Mouse (Mus musculus) lung, embryonic 16.5 days (tissue): ENCODE measurements around the gene Spindoc. TPM values are rescaled to one million over a fixed set of nuclear protein-coding genes. Genes with fewer than 3 reads are reported as not detected.
A peak's percentile ranks its signal among the peaks of the same experiment; 100 is the strongest.

ENCODE experiments used
- ATAC-seq: fragments of 200-750 bp; cut with Nextera tagmentation; 2 replicates; pipeline ENCODE4 v1.8.0; 2017; ENCODE audit warnings: low read depth, mild to moderate bottlenecking, moderate library complexity
- H3K27ac ChIP-seq: fragments of 300-500 bp; sonication (generic); 2 replicates; pipeline ENCODE4 v1.5.1; 2014; ENCODE audit warnings: mild to moderate bottlenecking, control low read depth, low read length
- H3K27me3 ChIP-seq: fragments of 300-500 bp; sonication (generic); 2 replicates; pipeline ENCODE4 v1.6.1; 2014; ENCODE audit warnings: low read depth, low read length, mixed read lengths; ENCODE audit not compliant: control insufficient read depth, insufficient read depth
- H3K36me3 ChIP-seq: fragments of 300-500 bp; sonication (generic); 2 replicates; pipeline ENCODE4 v1.6.1; 2014; ENCODE audit warnings: low read length; ENCODE audit not compliant: control insufficient read depth, insufficient read depth
- H3K4me1 ChIP-seq: fragments of 300-500 bp; sonication (generic); replicated peaks from 2 replicates; pipeline ENCODE4 v1.6.1; 2014; ENCODE audit warnings: low read length, mixed read lengths; ENCODE audit not compliant: control insufficient read depth, insufficient read depth
- H3K4me2 ChIP-seq: fragments of 300-500 bp; sonication (generic); 2 replicates; pipeline ENCODE4 v1.6.1; 2014; ENCODE audit warnings: low read depth, low read length, control low read depth
- H3K4me3 ChIP-seq: fragments of 300-500 bp; sonication (generic); 2 replicates; pipeline ENCODE4 v1.5.1; 2014; ENCODE audit warnings: mild to moderate bottlenecking, low read length, control low read depth
- H3K9ac ChIP-seq: fragments of 300-500 bp; sonication (generic); 2 replicates; pipeline ENCODE4 v1.6.1; 2014; ENCODE audit warnings: low read length, control low read depth
- H3K9me3 ChIP-seq: fragments of 300-500 bp; sonication (generic); 2 replicates; pipeline ENCODE4 v1.6.1; 2016; ENCODE audit warnings: low read length; ENCODE audit not compliant: control insufficient read depth
- WGBS: fragments of 180-500 bp; shearing (Covaris S2); extraction: QIAGEN DNeasy Blood & Tissue Kit; methylation state at CpG from one replicate; pipeline ENCODE4 v1.1.7; 2014; 5-methylcytosine and 5-hydroxymethylcytosine counted together
- microRNA-seq: library from miRNA; unstranded; fragments of <30 nt; microRNA quantifications from one replicate; pipeline ENCODE4, GENCODE M21; 2016
- polyA plus RNA-seq: library from polyadenylated mRNA; unstranded; fragments of >200 nt; fragmentation: Nextera tagmentation; extraction: Ambion mirVana; gene quantifications from 2 replicates; pipeline ENCODE4 v1.2.1, GENCODE M21; 2015

Spindoc gene
- polyA plus RNA-seq, 1 experiment from 2014 or later, result 25.7 TPM

GRCm38 (mm10) chr19:7306968-7307367 is 75.8 kb downstream of the Spindoc start:
- Histone ChIP-seq H3K4me3 (no peak overlapping the region), H3K9ac (no peak overlapping the region), H3K27me3 (no peaks in the 10 kb centered on the region), H3K27ac (peak overlapping the region; percentile 89), H3K4me1 (peaks cover 68% of the 10 kb centered on the region), H3K36me3 (no peaks in the 10 kb centered on the region), H3K4me2 (no peak overlapping the region), H3K9me3 (no peaks in the 10 kb centered on the region)
- WGBS, result 44% methylated on average over 3 of the region's 3 CpGs
- no peak for ATAC-seq

GRCm38 (mm10) chr19:7305380-7306310 is 77.1 kb downstream of the Spindoc start:
- Histone ChIP-seq H3K27me3 (no peaks in the 10 kb centered on the region), H3K4me2 (no peak overlapping the region), H3K27ac (peak overlapping the region; percentile 89; the same call in 1 of the 2 replicates), H3K4me1 (peaks cover 61% of the 10 kb centered on the region), H3K9me3 (no peaks in the 10 kb centered on the region), H3K4me3 (no peak overlapping the region), H3K36me3 (no peaks in the 10 kb centered on the region), H3K9ac (no peak overlapping the region)
- no peak for ATAC-seq
- 56% methylated on average over 10 of the region's 11 CpGs for WGBS

- peak; percentile 39; the same call in 1 of the 2 replicates for ATAC-seq
- no peaks in the 10 kb centered on the region for H3K27me3 ChIP-seq
- H3K9me3 ChIP-seq, result no peaks in the 10 kb centered on the region
- no peak overlapping the region for H3K4me2 ChIP-seq
- H3K4me1 ChIP-seq, result peaks cover 52% of the 10 kb centered on the region
- no peaks in the 10 kb centered on the region for H3K36me3 ChIP-seq
- 51% methylated on average over 2 of the region's 2 CpGs for WGBS
- H3K9ac ChIP-seq, result no peak overlapping the region
- H3K4me3 ChIP-seq, result no peak overlapping the region
- H3K27ac ChIP-seq, result 0 out of 2 replicates have a peak overlapping the region, but pooled peaks have one; percentile 11
Measured at GRCm38 (mm10) chr19:7304801-7305200, 78.0 kb downstream of the Spindoc start.

Small RNAs within 50 kb of the gene (microRNA-seq; reads per million reads assigned to microRNA genes)
- not detected for gene Mir6991

Other genes starting within 250 kb of the Spindoc start
- 176 and 187 TPM in 2 replicates for gene Otub1, start 176.7 kb downstream of the Spindoc start, polyA plus RNA-seq
- gene Cox8a, start 165.4 kb downstream of the Spindoc start, polyA plus RNA-seq, result 899 and 904 TPM in 2 replicates
- 54.3 and 56.1 TPM in 2 replicates for gene Naa40, start 141.8 kb downstream of the Spindoc start, polyA plus RNA-seq
- gene Rcor2, start 115.7 kb downstream of the Spindoc start, polyA plus RNA-seq, result 5.9 and 8.5 TPM in 2 replicates
- 33.4 and 35.0 TPM in 2 replicates for gene Mark2, start 41.1 kb downstream of the Spindoc start, polyA plus RNA-seq
- gene 2700081O15Rik, start 34.6 kb upstream of the Spindoc start, polyA plus RNA-seq, result 5.0 TPM in 2 replicates
- gene Rtn3, start 100.3 kb upstream of the Spindoc start, polyA plus RNA-seq, result 123 and 126 TPM in 2 replicates
- 17.2 and 21.2 TPM in 2 replicates for gene Atl3, start 111.0 kb upstream of the Spindoc start, polyA plus RNA-seq
- gene Pla2g16, start 174.5 kb upstream of the Spindoc start, polyA plus RNA-seq, result 17.1 and 18.0 TPM in 2 replicates
- 2.1 and 2.2 TPM in 2 replicates for gene Lgals12, start 224.2 kb upstream of the Spindoc start, polyA plus RNA-seq
- gene Hrasls5, start 229.5 kb upstream of the Spindoc start, polyA plus RNA-seq, result 0.20 TPM in 2 replicates